Mouse (Mus musculus) lung, postnatal 0 days (tissue): ENCODE results near the gene Trak1.

Experiments
- CTCF ChIP-seq: IDR thresholded peaks from 2 replicates; pipeline ENCODE4 v1.5.1; 2016; ENCODE audit warnings: antibody characterized with exemption, mild to moderate bottlenecking
- EP300 ChIP-seq: IDR thresholded peaks from 2 replicates; pipeline ENCODE4 v1.6.1; 2016; ENCODE audit warnings: antibody characterized with exemption, mild to moderate bottlenecking, control low read depth

DNA sequence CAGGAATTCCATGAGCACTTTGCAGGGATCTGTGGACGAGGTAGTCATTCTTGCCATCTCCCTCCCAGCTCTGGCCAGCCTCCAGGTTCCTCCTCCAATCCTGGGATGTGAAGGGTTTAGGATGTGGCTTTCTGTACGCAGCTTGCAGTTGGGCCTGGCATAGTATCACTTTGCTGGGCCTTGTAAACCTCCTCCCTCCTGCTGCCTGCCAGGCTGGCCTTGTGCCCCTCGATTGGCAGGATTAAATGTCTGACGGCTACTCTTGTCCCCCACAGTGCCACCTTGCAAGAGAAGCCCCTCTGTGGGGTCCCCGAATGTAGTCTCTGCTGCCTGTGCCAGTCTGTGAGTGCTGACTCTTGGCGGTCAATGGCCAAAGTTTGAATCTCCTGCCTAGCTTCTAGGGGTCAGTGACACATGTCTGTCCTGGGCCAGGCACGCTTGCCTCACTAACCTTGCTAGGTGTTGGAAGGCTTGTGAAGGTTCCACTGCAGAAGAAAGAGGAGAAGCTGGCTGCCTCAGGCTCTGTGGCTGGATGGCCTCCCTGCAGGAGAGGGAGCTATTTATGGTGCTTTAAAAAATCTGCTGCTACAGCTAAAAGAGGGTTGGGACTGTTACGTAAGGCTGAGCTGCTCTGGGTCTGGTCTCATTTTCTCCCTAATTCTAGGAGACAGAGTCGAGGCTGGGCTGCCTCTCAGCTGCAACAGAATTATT, 58.3 kb downstream of the Trak1 start:
- no peak; the same call in 1 of the 2 replicates for TF ChIP-seq CTCF
- no peak for TF ChIP-seq EP300
